25 mouse cellular contexts compared by ENCODE assay signal in genomic region chr5:138268980-138269379, GRCm38 (mm10). TPM values are rescaled to one million over a fixed set of nuclear protein-coding genes. Genes with fewer than 3 reads are reported as not detected.
"Had no signal": no experiment of that assay in that cellular context is flagged by ENCODE, and none has a peak within 500 bp of the region (broad histone marks: within the 10 kb centered on the region; RNA-seq: fewer than 3 reads in every experiment).

No protein-coding gene starts in this region.

- H3K9me3 ChIP-seq: midbrain, embryonic 10.5 days; midbrain, embryonic 12.5 days; neural tube, embryonic 13.5 days; neural tube, embryonic 15.5 days had no signal

- ATAC-seq: midbrain, embryonic 16.5 days had no signal

- DNase-seq: lung, adult 18-20 months; lung, embryonic 14.5 days; lung, postnatal 10 days; lung, postnatal 4 days; midbrain, embryonic 14.5 days; retina, postnatal 1 day; right cerebral cortex, adult 18-20 months; right cerebral cortex, postnatal 25 days; right cerebral cortex, postnatal 4 days; spleen, adult 18-20 months; thymus, adult 2 months; thymus, postnatal 25 days; thymus, postnatal 4 days had no signal

- H3K27me3 ChIP-seq: neural tube, embryonic 13.5 days; neural tube, embryonic 15.5 days had no signal

- H3K4me3 ChIP-seq: midbrain, embryonic 10.5 days; midbrain, embryonic 12.5 days; myocyte; neural tube, embryonic 13.5 days; neural tube, embryonic 15.5 days had no signal

- H3K27ac ChIP-seq: midbrain, embryonic 10.5 days; midbrain, embryonic 12.5 days; neural tube, embryonic 13.5 days; neural tube, embryonic 15.5 days had no signal

- H3K9ac ChIP-seq: lung, embryonic 14.5 days; midbrain, embryonic 12.5 days; neural tube, embryonic 13.5 days; neural tube, embryonic 15.5 days had no signal

- H3K4me2 ChIP-seq: lung, embryonic 14.5 days; midbrain, embryonic 12.5 days; neural tube, embryonic 13.5 days; neural tube, embryonic 15.5 days had no signal

RNA-seq across cellular contexts. Expression of gene Gal3st4, which starts 3.7 kb away (rescaled TPM):
- total RNA-seq: megakaryocyte, adult 5-6 weeks; megakaryocyte-erythroid progenitor cell, adult 5-6 weeks had no signal
- polyA plus RNA-seq: myocyte had no signal

RNA-seq across cellular contexts. Expression of gene Gm43720, which starts 10.8 kb away (rescaled TPM):
- total RNA-seq: megakaryocyte, adult 5-6 weeks; megakaryocyte-erythroid progenitor cell, adult 5-6 weeks had no signal
- polyA plus RNA-seq: midbrain, embryonic 12.5 days; midbrain, embryonic 14.5 days; neural tube, embryonic 11.5 days; neural tube, embryonic 13.5 days; small intestine, adult 2 months; testis, adult 2 months; urinary bladder, adult 2 months had no signal
